Mouse (Mus musculus) intestine, embryonic 14.5 days (tissue): ENCODE measurements around the gene Astn2. TPM values are rescaled to one million over a fixed set of nuclear protein-coding genes. Genes with fewer than 3 reads are reported as not detected.

Experiments used
- ATAC-seq: fragments of 200-750 bp; cut with Nextera tagmentation; replicated peaks from 2 replicates; pipeline ENCODE4 v1.8.0; 2017; ENCODE audit warnings: low read depth, moderate number of reproducible peaks, moderate TSS enrichment, moderate library complexity; ENCODE audit not compliant: low FRiP score, low TSS enrichment
- DNase-seq: peaks from one replicate; pipeline ENCODE4 v3.0.0-alpha.2; 2018; ENCODE audit warnings: low spot score
- H3K27ac ChIP-seq: fragments of 300-500 bp; sonication (generic); 2 replicates; pipeline ENCODE4 v1.5.1; 2014; ENCODE audit warnings: low read depth, mild to moderate bottlenecking, control low read depth
- H3K27me3 ChIP-seq: fragments of 300-500 bp; sonication (generic); replicated peaks from 2 replicates; pipeline ENCODE4 v1.6.1; 2014; ENCODE audit warnings: low read length, control low read depth; ENCODE audit not compliant: control insufficient read depth, insufficient read depth
- H3K36me3 ChIP-seq: fragments of 300-500 bp; sonication (generic); 2 replicates; pipeline ENCODE4 v1.6.1; 2014; ENCODE audit warnings: low read length, control low read depth; ENCODE audit not compliant: control insufficient read depth, insufficient read depth
- H3K4me1 ChIP-seq: fragments of 300-500 bp; sonication (generic); replicated peaks from 2 replicates; pipeline ENCODE4 v1.6.1; 2014; ENCODE audit warnings: low read length, control low read depth, mixed read lengths; ENCODE audit not compliant: control insufficient read depth, insufficient read depth
- H3K4me2 ChIP-seq: fragments of 300-500 bp; sonication (generic); 2 replicates; pipeline ENCODE4 v1.6.1; 2014; ENCODE audit warnings: low read length
- H3K4me3 ChIP-seq: fragments of 300-500 bp; sonication (generic); 2 replicates; pipeline ENCODE4 v1.5.1; 2014; ENCODE audit warnings: low read depth, low read length, control low read depth, mixed read lengths
- H3K9ac ChIP-seq: fragments of 300-500 bp; sonication (generic); 2 replicates; pipeline ENCODE4 v1.6.1; 2014; ENCODE audit warnings: mild to moderate bottlenecking, low read length
- H3K9me3 ChIP-seq: fragments of 300-500 bp; sonication (generic); 2 replicates; pipeline ENCODE4 v1.6.1; 2016; ENCODE audit warnings: low read length, control low read depth; ENCODE audit not compliant: control insufficient read depth
- WGBS: fragments of 180-500 bp; shearing (Covaris S2); extraction: QIAGEN DNeasy Blood & Tissue Kit; methylation state at CpG from one replicate; pipeline ENCODE4 v1.1.7; 2014; 5-methylcytosine and 5-hydroxymethylcytosine counted together
- polyA plus RNA-seq: library from polyadenylated mRNA; unstranded; fragments of >200 nt; fragmentation: Nextera tagmentation; extraction: Ambion mirVana; gene quantifications from 2 replicates; pipeline ENCODE4 v1.2.1, GENCODE M21; 2014

Astn2 gene
- polyA plus RNA-seq, 1 experiment from 2014 or later = 0.96 TPM

DNA sequence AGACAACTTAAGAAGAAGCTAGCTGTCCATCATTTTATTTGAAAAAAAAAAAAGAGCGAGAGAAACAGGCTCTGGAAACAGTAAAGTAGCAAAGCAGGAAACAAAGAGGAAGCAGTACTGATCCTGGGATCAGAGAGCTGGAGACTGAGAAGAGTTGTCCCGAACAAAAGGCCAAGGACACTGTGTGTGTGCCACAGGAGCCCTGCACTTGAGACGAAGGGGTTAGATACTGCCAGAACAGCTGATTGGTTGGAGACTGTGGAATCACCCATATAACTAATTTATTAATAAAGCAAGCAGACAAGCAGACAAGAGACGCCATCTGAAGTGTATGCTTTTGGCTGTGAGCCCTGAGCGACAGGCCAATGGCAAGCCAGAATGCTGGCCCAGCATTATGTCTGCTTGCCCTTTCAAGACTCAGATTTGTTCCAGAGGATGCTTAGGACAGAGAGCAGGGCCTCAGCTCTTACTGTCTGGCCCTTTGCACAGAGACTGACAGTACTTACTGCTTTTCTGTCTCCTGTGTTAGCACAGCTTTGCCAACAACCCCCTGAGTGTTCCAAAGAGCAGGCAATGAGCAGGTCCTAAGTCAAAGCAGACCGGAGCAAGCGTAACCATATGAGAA, 101.6 kb downstream of the Astn2 start:
- no peak overlapping the region for H3K4me3 ChIP-seq
- ATAC-seq (no peak), DNase-seq (no peak)
- H3K27ac ChIP-seq = no peak overlapping the region
- no peak overlapping the region for H3K4me2 ChIP-seq
- WGBS = 65% methylated on average over 7 of the region's 7 CpGs
- no peaks in the 10 kb centered on the region for H3K27me3 ChIP-seq
- H3K9me3 ChIP-seq = no peaks in the 10 kb centered on the region
- no peaks in the 10 kb centered on the region for H3K36me3 ChIP-seq
- no peaks in the 10 kb centered on the region for H3K4me1 ChIP-seq
- H3K9ac ChIP-seq = no peak overlapping the region

DNA sequence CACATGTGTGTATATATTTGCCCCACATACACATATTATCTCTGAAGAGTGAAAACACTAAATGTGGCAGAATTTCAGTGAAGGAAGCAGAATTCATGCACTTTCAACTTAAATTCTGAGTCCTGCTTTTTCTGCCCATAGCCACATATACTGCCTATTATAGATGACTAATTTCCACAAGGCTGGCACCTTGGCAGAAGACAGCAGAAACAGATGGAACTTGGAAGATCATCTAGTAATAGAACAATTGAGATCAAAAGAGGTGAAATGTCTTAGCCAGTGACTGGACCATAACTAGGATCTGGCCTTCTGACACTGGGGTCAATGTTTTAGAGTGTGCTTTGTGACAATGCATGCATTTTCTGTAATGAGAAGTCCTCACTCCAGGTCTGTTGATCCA, 119.4 kb downstream of the Astn2 start:
- DNase-seq = no peak
- Histone ChIP-seq H3K4me3 (no peak overlapping the region), H3K4me1 (no peaks in the 10 kb centered on the region), H3K9ac (no peak overlapping the region), H3K36me3 (no peaks in the 10 kb centered on the region), H3K9me3 (no peaks in the 10 kb centered on the region), H3K27me3 (no peaks in the 10 kb centered on the region), H3K27ac (no peak overlapping the region), H3K4me2 (no peak overlapping the region)
- ATAC-seq = no peak

DNA sequence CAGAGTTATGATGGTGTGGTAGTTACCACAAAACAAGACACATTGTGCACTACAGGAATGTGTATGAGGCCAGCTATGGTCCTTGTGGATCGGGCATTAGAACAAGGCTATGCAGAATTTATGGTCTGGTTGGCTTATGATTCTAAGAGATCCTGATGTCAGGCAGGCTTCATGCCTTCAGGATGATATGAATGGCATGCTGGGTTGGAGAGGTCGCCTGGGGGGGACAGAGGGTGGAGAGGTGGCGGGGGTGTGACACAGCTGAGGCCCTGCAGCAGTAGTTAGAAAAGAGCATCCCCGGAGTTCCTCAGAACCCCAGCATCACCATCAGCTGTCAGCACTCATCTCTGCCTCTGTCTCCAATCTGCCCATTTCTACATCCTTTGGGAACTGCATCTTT, 128.3 kb downstream of the Astn2 start:
- Histone ChIP-seq H3K9me3 (no peaks in the 10 kb centered on the region), H3K9ac (no peak overlapping the region), H3K27ac (no peak overlapping the region), H3K4me2 (no peak overlapping the region), H3K4me3 (no peak overlapping the region), H3K4me1 (no peaks in the 10 kb centered on the region), H3K27me3 (no peaks in the 10 kb centered on the region), H3K36me3 (no peaks in the 10 kb centered on the region)
- ATAC-seq (no peak), DNase-seq (no peak)
- WGBS = 70% methylated on average over 4 of the region's 4 CpGs

DNA sequence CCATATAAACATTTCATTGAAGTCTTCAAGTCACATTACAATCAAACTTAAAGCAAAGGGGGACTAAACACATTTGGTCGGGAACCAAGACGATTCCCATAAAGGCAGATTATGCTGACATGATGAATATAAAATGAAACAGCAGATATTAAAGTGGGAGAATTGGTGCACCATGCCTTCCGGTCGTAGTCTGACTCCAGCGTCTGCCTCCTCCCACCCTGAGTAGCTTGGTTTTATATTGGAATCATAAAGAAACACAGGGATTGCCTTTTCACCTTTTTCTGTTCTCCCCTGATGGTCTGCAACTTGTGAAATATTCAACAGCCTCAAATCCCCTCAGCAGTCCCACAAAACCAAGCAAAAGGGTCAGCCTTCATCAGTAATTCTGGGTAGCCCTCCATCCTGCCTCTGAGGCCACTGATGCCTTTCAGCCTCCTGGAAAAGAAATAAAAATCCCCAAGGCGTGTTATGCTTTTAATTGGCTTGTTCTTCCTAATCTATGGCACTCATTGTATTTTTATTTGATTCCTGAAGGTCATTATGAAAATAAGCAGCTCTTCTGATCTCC, 132.8 kb downstream of the Astn2 start:
- ATAC-seq = no peak
- WGBS = 75% methylated on average over 6 of the region's 6 CpGs
- Histone ChIP-seq H3K9me3 (no peaks in the 10 kb centered on the region), H3K36me3 (no peaks in the 10 kb centered on the region), H3K4me1 (no peaks in the 10 kb centered on the region), H3K27me3 (no peaks in the 10 kb centered on the region), H3K4me3 (no peak overlapping the region), H3K4me2 (no peak overlapping the region), H3K9ac (no peak overlapping the region), H3K27ac (no peak overlapping the region)
- no peak for DNase-seq

DNA sequence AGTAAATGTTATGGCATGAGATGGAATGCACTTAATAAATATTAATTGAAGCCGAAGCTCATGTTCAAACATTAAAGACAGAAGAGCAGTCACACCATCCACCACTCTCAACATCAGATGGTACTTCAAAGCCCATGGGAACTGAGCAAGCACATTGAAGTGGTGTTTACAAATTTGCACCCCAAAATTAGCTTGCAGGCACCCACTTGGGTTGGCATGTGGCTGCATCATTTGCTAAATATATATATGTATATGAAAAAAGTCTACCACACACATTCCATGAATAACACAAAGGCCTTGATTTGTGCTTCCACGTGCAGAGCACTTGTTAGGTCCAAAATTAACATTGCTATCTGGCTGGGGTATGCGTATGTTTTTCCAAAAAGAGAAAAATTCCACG, 140.4 kb downstream of the Astn2 start:
- WGBS = 77% methylated on average over 4 of the region's 4 CpGs
- no peak overlapping the region for H3K9ac ChIP-seq
- no peaks in the 10 kb centered on the region for H3K4me1 ChIP-seq
- H3K36me3 ChIP-seq = no peaks in the 10 kb centered on the region
- H3K4me3 ChIP-seq = no peak overlapping the region
- no peak overlapping the region for H3K27ac ChIP-seq
- ATAC-seq (no peak), DNase-seq (no peak)
- H3K9me3 ChIP-seq = no peaks in the 10 kb centered on the region
- H3K4me2 ChIP-seq = no peak overlapping the region
- no peaks in the 10 kb centered on the region for H3K27me3 ChIP-seq

DNA sequence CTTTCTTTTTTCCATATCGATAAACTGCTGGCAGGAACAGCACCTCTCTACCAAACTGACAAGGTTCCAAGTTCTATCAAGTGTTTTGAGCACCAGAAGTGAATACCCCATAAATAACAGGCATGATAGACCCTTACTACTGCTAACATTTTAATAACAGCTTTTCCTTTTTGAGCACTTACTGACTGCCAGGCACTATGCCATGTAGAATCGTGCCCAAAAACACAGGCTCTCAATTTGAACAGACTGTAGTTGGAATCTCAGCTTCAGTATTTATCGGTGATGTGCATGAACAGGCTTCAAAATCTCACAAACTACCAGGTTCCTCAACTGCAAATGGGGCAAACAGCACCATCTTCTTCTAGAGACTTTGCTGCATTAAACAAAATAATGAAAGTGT, 143.1 kb downstream of the Astn2 start:
- Histone ChIP-seq H3K36me3 (no peaks in the 10 kb centered on the region), H3K9me3 (no peaks in the 10 kb centered on the region), H3K27me3 (no peaks in the 10 kb centered on the region), H3K9ac (no peak overlapping the region), H3K4me2 (no peak overlapping the region), H3K27ac (no peak overlapping the region), H3K4me1 (no peaks in the 10 kb centered on the region), H3K4me3 (no peak overlapping the region)
- 85% methylated on average over 3 of the region's 3 CpGs for WGBS
- no peak for ATAC-seq
- no peak for DNase-seq

DNA sequence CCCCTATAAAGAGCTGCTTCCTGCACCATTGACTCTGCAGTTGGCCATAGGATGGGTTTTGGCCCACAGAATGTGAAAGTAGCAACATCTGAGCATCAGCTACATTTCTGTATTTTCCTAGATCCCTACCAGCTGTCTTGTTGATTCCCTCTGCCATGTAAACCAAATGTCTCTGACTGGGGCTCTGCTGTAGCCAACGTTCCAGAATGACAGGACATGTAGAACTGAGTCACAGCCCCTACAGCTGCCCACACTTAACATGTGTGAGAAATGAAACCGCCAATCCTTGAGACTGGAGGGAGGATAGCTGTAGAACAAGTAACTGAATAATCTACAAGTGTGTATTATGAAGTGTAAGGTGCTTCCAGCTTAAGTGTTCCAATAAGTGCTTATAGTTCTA, 145.5 kb downstream of the Astn2 start:
- WGBS = 82% methylated on average over 2 of the region's 2 CpGs
- ATAC-seq = no peak

DNA sequence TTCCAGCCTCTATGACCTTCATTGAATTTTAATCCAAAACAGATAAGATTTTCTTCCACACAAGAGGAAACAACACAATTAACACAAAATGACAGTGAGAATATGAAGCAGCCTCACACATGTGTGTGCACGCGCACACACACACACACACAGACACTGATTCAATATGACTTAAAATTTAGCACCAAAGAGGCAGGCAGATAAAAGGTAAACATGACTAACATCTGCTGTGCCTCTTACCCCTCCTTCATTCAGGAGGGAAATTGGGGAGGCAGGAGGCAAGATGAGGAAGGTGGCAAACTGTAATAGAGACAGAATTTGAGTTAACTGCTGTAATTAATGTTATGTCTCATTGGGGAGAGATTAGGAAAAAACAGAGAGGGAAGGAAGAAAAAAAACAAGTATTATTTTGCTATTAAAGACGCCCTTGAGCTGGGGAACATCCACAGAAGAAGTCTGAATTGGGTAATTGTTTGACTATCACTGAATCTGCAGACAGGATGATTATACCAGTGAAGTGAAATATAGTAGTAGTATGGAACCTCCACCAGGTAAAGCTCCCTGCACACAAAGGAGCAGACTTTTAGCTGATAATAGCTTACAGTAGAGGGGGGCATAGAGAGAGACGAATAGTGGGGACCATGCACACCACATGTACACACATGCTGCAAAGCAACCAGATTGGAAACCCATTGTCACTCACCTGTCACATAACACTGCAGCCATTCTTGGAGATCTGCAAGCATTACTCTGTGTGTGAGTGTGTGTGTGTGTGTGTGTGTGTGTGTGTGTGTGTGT, 149.5 kb downstream of the Astn2 start:
- WGBS = 78% methylated on average over 4 of the region's 4 CpGs
- H3K9me3 ChIP-seq = no peaks in the 10 kb centered on the region
- H3K4me1 ChIP-seq = no peaks in the 10 kb centered on the region
- H3K27me3 ChIP-seq = no peaks in the 10 kb centered on the region
- DNase-seq (no peak), ATAC-seq (no peak)
- H3K9ac ChIP-seq = no peak overlapping the region
- H3K27ac ChIP-seq = no peak overlapping the region
- no peaks in the 10 kb centered on the region for H3K36me3 ChIP-seq
- no peak overlapping the region for H3K4me2 ChIP-seq
- H3K4me3 ChIP-seq = no peak overlapping the region

More for the DNA sequence above, 145.5 kb downstream of the Astn2 start:
- Histone ChIP-seq H3K9ac (no peak overlapping the region), H3K4me1 (no peaks in the 10 kb centered on the region), H3K27me3 (no peaks in the 10 kb centered on the region), H3K9me3 (no peaks in the 10 kb centered on the region), H3K27ac (no peak overlapping the region), H3K4me2 (no peak overlapping the region), H3K4me3 (no peak overlapping the region), H3K36me3 (no peaks in the 10 kb centered on the region)
- DNase-seq = no peak

DNA sequence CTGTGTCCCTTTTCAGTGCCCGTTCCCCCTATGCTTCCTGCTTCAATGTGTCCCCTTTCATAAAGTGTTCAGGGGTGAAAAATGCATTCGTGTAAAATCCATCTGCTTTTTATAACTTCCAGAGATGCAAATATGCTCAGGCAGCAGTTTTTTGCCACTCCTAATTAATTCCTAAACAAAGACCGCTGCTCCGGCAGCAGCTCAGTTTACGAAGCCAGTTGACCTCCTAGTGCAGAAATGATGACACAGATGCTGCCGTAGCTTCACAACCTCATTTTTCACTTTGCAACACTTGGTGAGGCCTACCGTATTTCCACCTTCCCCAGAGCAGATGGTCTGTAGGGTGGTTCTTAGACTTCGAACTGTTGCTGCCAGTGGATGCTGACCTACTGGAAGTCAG, 155.9 kb downstream of the Astn2 start:
- Histone ChIP-seq H3K9me3 (no peaks in the 10 kb centered on the region), H3K4me2 (no peak overlapping the region), H3K4me1 (no peaks in the 10 kb centered on the region), H3K36me3 (no peaks in the 10 kb centered on the region), H3K4me3 (no peak overlapping the region), H3K9ac (no peak overlapping the region), H3K27ac (no peak overlapping the region), H3K27me3 (no peaks in the 10 kb centered on the region)
- DNase-seq = no peak
- ATAC-seq = no peak
- 47% methylated on average over 8 of the region's 8 CpGs for WGBS
